ENCODE assay signal across 9 mouse cellular contexts in genomic region chr17:70817862-70818451, GRCm38 (mm10). TPM values are rescaled to one million over a fixed set of nuclear protein-coding genes. Genes with fewer than 3 reads are reported as not detected.
A peak's percentile ranks its signal among the peaks of the same experiment; 100 is the strongest.
DNase-seq lines count a peak whose midpoint lies in the region; ATAC-seq and TF ChIP-seq lines count a peak whose summit lies in the region.
"Had no signal": no experiment of that assay in that cellular context is flagged by ENCODE, and none has a peak within 500 bp of the region (broad histone marks: within the 10 kb centered on the region; RNA-seq: fewer than 3 reads in every experiment).

No protein-coding gene starts in this region.

- intact Hi-C loops in left cerebral cortex, postnatal 4 days (cut with DNase I), result no loop called here
- intact Hi-C loops in heart, postnatal 14 days (cut with DNase I), result no loop called here

- no peaks in the 10 kb centered on the region for H3K36me3 ChIP-seq in liver, embryonic 11.5 days (ENCODE audit: control insufficient read depth, insufficient read depth, low read length)
- no peaks in the 10 kb centered on the region for H3K36me3 ChIP-seq in small intestine, adult 2 months (ENCODE audit: control insufficient read depth, insufficient read depth, low read length)

- no peak for TF ChIP-seq POLR2A in small intestine, adult 2 months (IDR thresholded peaks at IDR 0.05; ENCODE audit: low read depth, low read length)

- TF ChIP-seq CTCF in small intestine, adult 2 months (IDR thresholded peaks at IDR 0.05; ENCODE audit: extremely low read depth, insufficient read length, insufficient replicate concordance, low read depth, low read length), result no peak

- H3K4me1 ChIP-seq in liver, embryonic 11.5 days (replicated peaks; ENCODE audit: control insufficient read depth, insufficient read depth, low read length), result no peaks in the 10 kb centered on the region
- peaks cover 6% of the 10 kb centered on the region for H3K4me1 ChIP-seq in small intestine, adult 2 months (ENCODE audit: control insufficient read depth, insufficient read depth, insufficient read length, low read length)

- no peak overlapping the region for H3K27ac ChIP-seq in liver, embryonic 11.5 days (ENCODE audit: low read depth, low read length)
- no peak overlapping the region for H3K27ac ChIP-seq in small intestine, adult 2 months (ENCODE audit: insufficient read depth, low read depth, low read length)
- H3K27ac ChIP-seq: macrophage had no signal

- peak overlapping the region; percentile 48 for H3K4me3 ChIP-seq in liver, embryonic 11.5 days (ENCODE audit: low read depth, low read length)
- peak overlapping the region; percentile 67 for H3K4me3 ChIP-seq in small intestine, adult 2 months (ENCODE audit: low read depth, low read length)

- no peak for ATAC-seq in liver, embryonic 11.5 days (replicated peaks; ENCODE audit: low FRiP score)

- no peak overlapping the region for H3K9ac ChIP-seq in liver, embryonic 11.5 days (ENCODE audit: low read depth, low read length)

- H3K27me3 ChIP-seq in liver, embryonic 11.5 days (replicated peaks; ENCODE audit: control insufficient read depth, insufficient read depth, low read length), result peaks cover 31% of the 10 kb centered on the region
- peaks cover 10% of the 10 kb centered on the region; the same call in 1 of the 2 replicates for H3K27me3 ChIP-seq in small intestine, adult 2 months (ENCODE audit: control insufficient read depth, insufficient read depth, low read length)

- DNase-seq in left cerebral cortex, postnatal 4 days, result peak; percentile 9
- no peak for DNase-seq in left cerebral cortex, adult 9 months (ENCODE audit: low spot score in 2 of 2)
- DNase-seq in embryo, embryonic 10 days (ENCODE audit: low spot score), result peak; percentile 68
- peak; percentile 16 to 31 for DNase-seq in heart, postnatal 14 days
- no peak for DNase-seq in liver, embryonic 11.5 days (ENCODE audit: low spot score)
- no peak for DNase-seq in layer of hippocampus, adult 11-12 months (ENCODE audit: low spot score)
- no peak for DNase-seq in spleen, postnatal 4 days (ENCODE audit: low spot score in 2 of 2)

- H3K9me3 ChIP-seq in liver, embryonic 11.5 days (ENCODE audit: control insufficient read depth, low read length), result no peaks in the 10 kb centered on the region

- H3K4me2 ChIP-seq in liver, embryonic 11.5 days, result peak overlapping the region; percentile 74

- 4% methylated on average over 50 of the region's 51 CpGs for WGBS in liver, embryonic 11.5 days
- 9% methylated on average over 51 of the region's 51 CpGs for WGBS in small intestine, adult 2 months

RNA-seq across cellular contexts. Expression of gene Tgif1, which starts 35.4 kb away (rescaled TPM):
- 1 to 10 TPM; 3.2 to 3.3 TPM for total RNA-seq in left cerebral cortex, postnatal 4 days (2021)
- 10 to 100 TPM in 1 of 2 experiments, 1 to 10 TPM in 1; 8.5 to 10.1 TPM for total RNA-seq in heart, postnatal 14 days (2021)
- 26.6 and 30.8 TPM in 2 replicates for polyA plus RNA-seq in liver, embryonic 11.5 days (2014; fragmentation: Nextera tagmentation; extraction: Ambion mirVana)
- polyA plus RNA-seq in small intestine, adult 2 months (2012; rRNA removed), result 10.9 and 26.4 TPM in 2 replicates

Comparison
In these comparisons a context has a peak if more than half of its experiments do, and no peak if none do; other contexts are left out.
1. DNase-seq: peak in left cerebral cortex, postnatal 4 days (single experiment), embryo, embryonic 10 days (single experiment) and heart, postnatal 14 days (2 of 2); none in left cerebral cortex, adult 9 months (0 of 2), liver, embryonic 11.5 days (single experiment), layer of hippocampus, adult 11-12 months (single experiment) and spleen, postnatal 4 days (0 of 2).